Mouse (Mus musculus): ENCODE data around the gene Igsf21. TPM values are rescaled to one million over a fixed set of nuclear protein-coding genes. Genes with fewer than 3 reads are reported as not detected.

The Igsf21 gene
- polyA plus RNA-seq, 1 experiment from 2014 or later: 1.5 TPM

DNA sequence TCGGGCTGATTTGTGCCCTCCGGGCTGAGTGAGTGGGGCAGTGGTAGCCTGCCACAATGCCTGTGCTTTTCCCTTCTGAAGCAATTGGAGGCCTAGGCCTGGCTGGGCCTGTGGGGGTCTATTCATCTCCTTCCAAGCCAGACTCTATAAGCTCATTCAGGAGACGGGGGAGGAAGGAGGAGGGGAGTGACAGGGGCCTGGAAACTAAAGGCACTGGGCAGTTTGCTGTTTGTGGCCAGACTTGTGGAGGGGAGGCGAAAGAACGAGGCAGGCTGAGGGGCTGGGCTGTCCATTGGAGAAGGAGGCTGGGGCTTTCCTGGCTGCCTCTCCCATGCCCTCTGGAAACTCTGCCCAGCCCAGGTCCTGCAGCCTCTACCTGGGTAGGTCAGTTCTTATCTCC, 92.1 kb downstream of the Igsf21 start:
- no peak for ATAC-seq
- H3K9me3 ChIP-seq (ENCODE audit: control insufficient read depth, low read length): no peaks in the 10 kb centered on the region
- H3K36me3 ChIP-seq (ENCODE audit: control insufficient read depth, insufficient read depth, low read length): no peaks in the 10 kb centered on the region
- H3K4me1 ChIP-seq (ENCODE audit: control insufficient read depth, insufficient read depth, low read length): no peaks in the 10 kb centered on the region
- no peak overlapping the region for H3K27ac ChIP-seq (ENCODE audit: low read length)
- no peak overlapping the region for H3K4me3 ChIP-seq (ENCODE audit: low read length)
- H3K4me2 ChIP-seq (ENCODE audit: low read depth, low read length): no peak overlapping the region
- no peaks in the 10 kb centered on the region for H3K27me3 ChIP-seq (replicated peaks; ENCODE audit: control insufficient read depth, insufficient read depth, low read length)
- no peak overlapping the region for H3K9ac ChIP-seq (ENCODE audit: low read depth, low read length)
- WGBS: 60% methylated on average over 5 of the region's 5 CpGs

DNA sequence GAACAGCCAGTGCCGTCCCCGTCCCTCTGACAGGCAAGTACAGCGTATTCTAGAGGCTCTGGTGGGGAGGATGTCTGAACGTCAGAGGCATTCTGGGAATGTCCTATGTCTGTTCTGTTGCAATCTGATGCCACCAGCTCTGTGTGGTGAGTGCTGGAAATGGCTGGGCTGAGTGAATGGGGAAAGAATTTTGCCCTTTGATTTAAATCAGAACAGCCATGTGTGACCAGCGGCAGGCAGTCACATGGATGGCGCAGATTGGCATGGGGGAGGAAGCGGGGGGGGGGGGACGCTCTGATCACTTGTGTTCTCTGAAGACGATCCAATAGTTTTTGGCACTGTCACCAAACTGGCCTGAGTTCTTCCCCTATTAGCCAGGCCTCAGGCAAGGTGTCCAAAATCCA, 92.9 kb downstream of the Igsf21 start:
- Histone ChIP-seq H3K9me3 (ENCODE audit: control insufficient read depth, low read length) (no peaks in the 10 kb centered on the region), H3K4me3 (ENCODE audit: low read length) (no peak overlapping the region), H3K4me2 (ENCODE audit: low read depth, low read length) (no peak overlapping the region), H3K9ac (ENCODE audit: low read depth, low read length) (no peak overlapping the region), H3K36me3 (ENCODE audit: control insufficient read depth, insufficient read depth, low read length) (no peaks in the 10 kb centered on the region), H3K27me3 (replicated peaks; ENCODE audit: control insufficient read depth, insufficient read depth, low read length) (no peaks in the 10 kb centered on the region), H3K27ac (ENCODE audit: low read length) (no peak overlapping the region), H3K4me1 (ENCODE audit: control insufficient read depth, insufficient read depth, low read length) (no peaks in the 10 kb centered on the region)
- ATAC-seq: no peak
- 70% methylated on average over 9 of the region's 9 CpGs for WGBS

DNA sequence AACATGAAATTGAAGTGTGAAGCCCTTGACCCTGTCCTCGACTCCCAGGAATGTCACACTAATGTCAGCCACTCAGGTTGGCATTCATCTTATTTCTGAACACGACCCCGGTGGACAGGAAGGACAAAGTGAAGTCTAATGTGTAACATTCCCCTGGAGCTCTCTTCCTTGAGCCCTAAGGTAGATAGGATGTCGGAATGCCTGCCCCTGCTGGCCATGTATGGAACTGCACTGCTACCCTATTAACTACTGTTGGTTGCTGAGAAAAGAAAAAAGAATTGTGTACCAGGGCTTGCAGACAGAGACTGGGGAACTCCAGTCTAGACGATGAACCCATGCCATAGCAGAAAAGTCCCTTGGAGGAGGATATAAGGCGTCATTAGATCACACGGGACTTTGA, 93.5 kb downstream of the Igsf21 start:
- no peak for ATAC-seq
- Histone ChIP-seq H3K4me3 (ENCODE audit: low read length) (no peak overlapping the region), H3K4me1 (ENCODE audit: control insufficient read depth, insufficient read depth, low read length) (no peaks in the 10 kb centered on the region), H3K9ac (ENCODE audit: low read depth, low read length) (no peak overlapping the region), H3K27me3 (replicated peaks; ENCODE audit: control insufficient read depth, insufficient read depth, low read length) (no peaks in the 10 kb centered on the region), H3K4me2 (ENCODE audit: low read depth, low read length) (no peak overlapping the region), H3K27ac (ENCODE audit: low read length) (no peak overlapping the region), H3K9me3 (ENCODE audit: control insufficient read depth, low read length) (no peaks in the 10 kb centered on the region), H3K36me3 (ENCODE audit: control insufficient read depth, insufficient read depth, low read length) (no peaks in the 10 kb centered on the region)
- 31% methylated on average over 7 of the region's 7 CpGs for WGBS

DNA sequence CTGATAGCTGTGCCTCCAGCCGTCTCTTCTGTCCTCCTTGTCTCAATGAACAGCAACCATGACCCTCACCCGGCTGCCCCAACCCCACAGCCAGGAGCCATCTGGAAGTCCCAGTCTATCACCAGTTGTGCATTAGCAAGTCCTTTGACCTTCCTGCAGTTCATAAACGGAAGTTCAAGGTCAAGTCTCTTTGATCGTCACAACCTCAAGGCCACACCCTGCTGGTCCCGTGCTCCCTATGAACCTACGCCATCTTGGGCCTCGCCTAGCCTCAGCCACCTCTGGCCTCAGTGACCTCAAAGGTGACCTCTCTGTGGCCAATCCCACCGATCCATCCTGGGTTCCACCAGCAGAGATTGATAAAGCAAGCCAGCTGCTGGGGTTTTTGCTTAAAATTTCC, 96.9 kb downstream of the Igsf21 start:
- Histone ChIP-seq H3K4me2 (ENCODE audit: low read depth, low read length) (no peak overlapping the region), H3K4me3 (ENCODE audit: low read length) (no peak overlapping the region)
- no peak for ATAC-seq

DNA sequence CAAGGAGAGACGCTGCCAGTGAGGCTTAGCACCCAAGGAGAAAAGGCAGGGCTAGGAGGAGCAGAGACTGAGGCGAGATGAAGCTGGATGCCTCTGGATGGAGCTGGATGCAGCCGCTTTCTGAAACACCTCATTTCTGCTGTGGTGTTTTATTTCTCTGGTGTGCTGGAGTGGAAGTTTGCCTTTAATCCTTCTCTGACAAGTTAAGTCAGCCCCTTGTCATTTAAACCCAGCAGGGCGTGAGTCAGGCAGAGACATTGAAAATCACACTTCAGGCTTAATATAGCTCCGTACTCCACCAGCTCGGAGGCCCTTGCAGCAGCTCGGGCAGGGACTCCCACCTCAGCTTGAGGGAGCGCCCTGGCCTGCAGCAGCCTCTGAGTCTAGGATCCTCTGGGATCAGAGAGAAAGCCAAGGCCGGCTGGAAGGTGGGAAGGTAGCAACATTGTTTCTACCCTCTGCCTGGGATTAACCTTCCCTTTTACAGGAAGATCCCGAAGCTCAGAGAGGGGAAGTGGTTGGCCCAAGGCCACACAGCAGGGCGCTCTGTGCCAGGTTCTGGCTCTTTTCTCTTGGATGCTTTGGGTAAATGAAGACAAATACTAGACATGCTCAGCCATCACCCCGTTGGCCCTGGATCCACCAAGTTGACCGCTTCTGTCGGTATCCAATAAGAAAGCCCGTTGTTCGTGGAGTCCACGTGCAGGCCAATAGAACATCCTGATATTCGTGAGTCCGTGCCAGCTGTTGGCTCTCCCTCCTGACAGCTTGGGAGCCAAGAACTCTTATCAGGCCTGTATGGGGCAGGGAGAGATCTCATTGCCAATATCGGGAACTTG, 98.5 kb downstream of the Igsf21 start:
- 76% methylated on average over 20 of the region's 20 CpGs for WGBS

More for the DNA sequence above, 96.9 kb downstream of the Igsf21 start:
- Histone ChIP-seq H3K9ac (ENCODE audit: low read depth, low read length) (no peak overlapping the region), H3K27me3 (replicated peaks; ENCODE audit: control insufficient read depth, insufficient read depth, low read length) (no peaks in the 10 kb centered on the region), H3K36me3 (ENCODE audit: control insufficient read depth, insufficient read depth, low read length) (no peaks in the 10 kb centered on the region), H3K27ac (ENCODE audit: low read length) (no peak overlapping the region), H3K9me3 (ENCODE audit: control insufficient read depth, low read length) (no peaks in the 10 kb centered on the region), H3K4me1 (ENCODE audit: control insufficient read depth, insufficient read depth, low read length) (no peaks in the 10 kb centered on the region)
- WGBS: 77% methylated on average over 8 of the region's 8 CpGs

DNA sequence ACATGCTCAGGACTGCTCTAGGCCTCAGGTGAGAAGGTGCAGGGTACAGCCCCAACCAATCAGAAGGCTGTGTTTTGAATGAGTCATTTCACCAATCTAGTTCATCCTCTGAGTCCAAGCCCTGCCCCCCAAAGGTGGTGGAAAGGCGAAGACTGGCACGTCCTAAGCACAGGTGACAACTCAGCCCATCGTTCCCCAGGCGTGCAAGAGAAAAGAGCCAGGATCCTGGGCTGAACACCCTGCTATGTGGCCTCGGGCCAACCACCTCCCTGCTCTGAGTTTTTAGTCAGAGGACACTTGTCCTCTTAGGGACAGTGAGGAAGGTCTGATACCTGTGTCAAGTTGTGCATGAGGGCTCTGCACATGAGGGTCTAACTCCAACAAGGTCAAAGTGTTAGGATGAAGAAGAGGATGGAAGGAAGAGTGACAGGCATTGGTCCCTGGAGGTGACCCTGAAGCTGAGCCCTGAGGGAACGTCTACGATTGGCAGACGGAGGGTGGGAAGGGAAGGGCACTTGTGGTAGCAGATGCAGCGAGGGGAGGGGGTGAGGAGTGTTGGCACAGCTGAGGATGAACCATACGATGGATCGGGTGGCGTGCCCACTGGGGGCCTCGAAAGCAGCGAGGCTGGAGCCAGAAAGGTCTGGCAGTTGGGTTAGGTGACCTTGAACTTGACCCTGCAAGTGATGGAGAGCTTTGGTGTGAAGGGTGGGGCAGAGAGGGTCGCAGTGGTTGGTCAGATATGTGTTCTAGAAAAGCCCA, 99.3 kb downstream of the Igsf21 start:
- Histone ChIP-seq H3K9me3 (ENCODE audit: control insufficient read depth, low read length) (0 out of 2 replicates have a peak, but pooled peaks cover 5% of the 10 kb centered on the region), H3K9ac (ENCODE audit: low read depth, low read length) (no peak overlapping the region), H3K27me3 (replicated peaks; ENCODE audit: control insufficient read depth, insufficient read depth, low read length) (no peaks in the 10 kb centered on the region), H3K36me3 (ENCODE audit: control insufficient read depth, insufficient read depth, low read length) (no peaks in the 10 kb centered on the region), H3K4me3 (ENCODE audit: low read length) (no peak overlapping the region), H3K27ac (ENCODE audit: low read length) (no peak overlapping the region), H3K4me2 (ENCODE audit: low read depth, low read length) (no peak overlapping the region), H3K4me1 (ENCODE audit: control insufficient read depth, insufficient read depth, low read length) (no peaks in the 10 kb centered on the region)
- WGBS: 67% methylated on average over 15 of the region's 15 CpGs
- ATAC-seq: no peak

More for the DNA sequence above, 98.5 kb downstream of the Igsf21 start:
- Histone ChIP-seq H3K9me3 (ENCODE audit: control insufficient read depth, low read length) (0 out of 2 replicates have a peak, but pooled peaks cover 2% of the 10 kb centered on the region), H3K4me2 (ENCODE audit: low read depth, low read length) (no peak overlapping the region), H3K36me3 (ENCODE audit: control insufficient read depth, insufficient read depth, low read length) (no peaks in the 10 kb centered on the region), H3K27ac (ENCODE audit: low read length) (no peak overlapping the region), H3K4me3 (ENCODE audit: low read length) (no peak overlapping the region), H3K4me1 (ENCODE audit: control insufficient read depth, insufficient read depth, low read length) (no peaks in the 10 kb centered on the region), H3K27me3 (replicated peaks; ENCODE audit: control insufficient read depth, insufficient read depth, low read length) (no peaks in the 10 kb centered on the region), H3K9ac (ENCODE audit: low read depth, low read length) (no peak overlapping the region)
- ATAC-seq: no peak

DNA sequence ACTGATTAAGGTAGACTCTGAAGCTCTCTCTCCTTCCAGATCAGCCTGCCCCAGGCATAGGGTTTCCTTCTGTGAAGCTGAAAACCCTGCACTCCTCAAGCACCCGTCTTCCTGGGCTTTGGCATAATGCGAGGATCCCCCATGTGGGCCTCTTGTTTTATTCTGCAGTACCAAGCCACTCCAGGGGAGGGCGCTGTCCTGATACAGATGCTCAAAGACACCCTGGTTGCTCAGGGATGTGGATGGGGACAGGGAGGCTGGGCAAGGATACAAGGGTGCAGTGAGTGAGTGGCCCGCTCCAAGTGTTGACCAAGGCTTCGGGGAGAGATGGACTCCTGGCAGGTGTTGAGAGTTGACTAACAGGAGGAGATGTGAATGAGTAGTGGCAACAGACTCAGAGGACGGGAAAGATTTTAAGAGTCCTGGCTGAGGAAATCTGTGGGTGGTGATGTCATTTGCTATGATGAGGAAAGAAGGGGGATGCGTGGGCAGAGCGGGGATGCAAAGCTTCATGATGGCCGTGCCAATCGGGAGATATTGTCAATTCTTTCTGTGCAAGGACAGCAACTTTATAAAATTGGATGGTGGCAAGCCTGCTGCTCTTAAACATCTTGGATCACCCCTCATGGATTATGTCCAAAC, 102.6 kb downstream of the Igsf21 start:
- Histone ChIP-seq H3K27ac (ENCODE audit: low read length) (no peak overlapping the region), H3K9ac (ENCODE audit: low read depth, low read length) (no peak overlapping the region), H3K27me3 (replicated peaks; ENCODE audit: control insufficient read depth, insufficient read depth, low read length) (no peaks in the 10 kb centered on the region), H3K4me3 (ENCODE audit: low read length) (no peak overlapping the region), H3K36me3 (ENCODE audit: control insufficient read depth, insufficient read depth, low read length) (no peaks in the 10 kb centered on the region), H3K9me3 (ENCODE audit: control insufficient read depth, low read length) (0 out of 2 replicates have a peak, but pooled peaks cover 5% of the 10 kb centered on the region), H3K4me1 (ENCODE audit: control insufficient read depth, insufficient read depth, low read length) (no peaks in the 10 kb centered on the region), H3K4me2 (ENCODE audit: low read depth, low read length) (no peak overlapping the region)
- no peak for ATAC-seq
- WGBS: 85% methylated on average over 10 of the region's 10 CpGs

DNA sequence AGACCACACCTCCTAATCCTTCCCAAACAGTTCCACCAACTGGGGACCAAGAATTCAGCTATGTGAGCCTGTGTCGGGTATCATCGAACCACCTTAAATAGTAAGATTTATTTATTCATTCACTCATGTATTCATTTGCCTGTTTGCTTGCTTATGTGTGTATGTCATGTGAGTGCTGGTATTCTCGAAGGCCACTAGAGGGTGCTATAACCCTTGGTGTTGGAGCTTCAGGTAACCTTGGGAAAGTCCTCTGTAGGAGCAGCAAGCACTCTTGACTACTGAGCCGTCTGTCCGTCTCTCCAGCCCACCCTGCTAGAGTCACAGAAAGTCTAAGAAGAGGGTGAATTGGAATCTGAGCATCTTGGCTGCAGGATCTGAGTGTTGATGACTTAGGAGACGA, 103.4 kb downstream of the Igsf21 start:
- no peak for ATAC-seq
- H3K27ac ChIP-seq (ENCODE audit: low read length): no peak overlapping the region
- H3K9me3 ChIP-seq (ENCODE audit: control insufficient read depth, low read length): 0 out of 2 replicates have a peak, but pooled peaks cover 5% of the 10 kb centered on the region
- H3K9ac ChIP-seq (ENCODE audit: low read depth, low read length): no peak overlapping the region
- H3K27me3 ChIP-seq (replicated peaks; ENCODE audit: control insufficient read depth, insufficient read depth, low read length): no peaks in the 10 kb centered on the region
- H3K36me3 ChIP-seq (ENCODE audit: control insufficient read depth, insufficient read depth, low read length): no peaks in the 10 kb centered on the region
- H3K4me1 ChIP-seq (ENCODE audit: control insufficient read depth, insufficient read depth, low read length): no peaks in the 10 kb centered on the region
- WGBS: 90% methylated on average over 6 of the region's 6 CpGs
- no peak overlapping the region for H3K4me3 ChIP-seq (ENCODE audit: low read length)
- H3K4me2 ChIP-seq (ENCODE audit: low read depth, low read length): no peak overlapping the region

DNA sequence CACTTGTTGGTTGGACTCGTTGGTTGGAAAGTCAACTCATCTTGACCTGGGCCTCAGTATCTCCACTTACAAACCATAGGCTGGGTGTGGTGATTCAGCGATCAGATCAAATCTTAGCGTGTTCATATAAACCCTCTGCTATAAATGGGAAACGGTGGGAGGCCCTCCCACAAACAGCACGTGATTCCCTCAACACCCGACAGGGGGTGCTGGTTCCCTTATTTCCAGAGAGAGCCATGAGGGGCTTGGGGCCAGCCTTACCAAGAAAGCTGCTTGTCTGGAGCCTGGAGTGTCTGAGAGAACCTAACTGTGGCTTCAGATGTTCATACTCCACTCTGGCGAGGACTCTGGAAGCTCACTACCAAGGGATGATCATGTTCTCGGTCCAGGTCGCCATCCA, 106.1 kb downstream of the Igsf21 start:
- H3K36me3 ChIP-seq (ENCODE audit: control insufficient read depth, insufficient read depth, low read length): no peaks in the 10 kb centered on the region
- no peak overlapping the region for H3K9ac ChIP-seq (ENCODE audit: low read depth, low read length)
- H3K4me2 ChIP-seq (ENCODE audit: low read depth, low read length): no peak overlapping the region
- WGBS: 61% methylated on average over 9 of the region's 9 CpGs
- no peak for ATAC-seq
- H3K4me3 ChIP-seq (ENCODE audit: low read length): no peak overlapping the region
- no peaks in the 10 kb centered on the region for H3K4me1 ChIP-seq (ENCODE audit: control insufficient read depth, insufficient read depth, low read length)
- H3K9me3 ChIP-seq (ENCODE audit: control insufficient read depth, low read length): 0 out of 2 replicates have a peak, but pooled peaks cover 5% of the 10 kb centered on the region
- no peak overlapping the region for H3K27ac ChIP-seq (ENCODE audit: low read length)
- H3K27me3 ChIP-seq (replicated peaks; ENCODE audit: control insufficient read depth, insufficient read depth, low read length): no peaks in the 10 kb centered on the region
